Mouse (Mus musculus) effector memory CD4-positive, alpha-beta T cell, adult 5 months (primary cell): ENCODE measurements around the gene Olfr992. TPM values are rescaled to one million over a fixed set of nuclear protein-coding genes. Genes with fewer than 3 reads are reported as not detected.

Experiments used
- polyA plus RNA-seq: library from polyadenylated mRNA; unstranded; fragments of 100-300 nt; shearing (Covaris generic); gene quantifications from one replicate; pipeline ENCODE4 v1.2.1, GENCODE M21; 2017

Olfr992 gene
- not detected for polyA plus RNA-seq

GRCm38 (mm10) chr2:85409369-85409768 is at the start of gene Olfr992:
Gene Olfr992 (minus strand): TSS chr2:85409469.

GRCm38 (mm10) chr2:85443539-85443938 is 34.3 kb upstream of the Olfr992 start, which contains the start of gene Olfr995:
Gene Olfr995 (minus strand): TSS chr2:85443639.

GRCm38 (mm10) chr2:85436351-85436750 is 27.1 kb upstream of the Olfr992 start, which contains the start of gene Olfr994:
Gene Olfr994 (minus strand): TSS chr2:85436451.

GRCm38 (mm10) chr2:85414777-85415176 is 5.5 kb upstream of the Olfr992 start, which contains the start of gene Olfr993:
Gene Olfr993 (minus strand): TSS chr2:85414877.

GRCm38 (mm10) chr2:85363127-85363526 is 46.1 kb downstream of the Olfr992 start, which contains the start of gene Olfr988:
Gene Olfr988 (minus strand): TSS chr2:85363227.

Other genes starting within 250 kb of the Olfr992 start
- gene Lrrc55, start 212.3 kb downstream of the Olfr992 start, polyA plus RNA-seq: not detected
- not detected for gene Olfr987, start 70.2 kb downstream of the Olfr992 start, polyA plus RNA-seq
- gene Olfr988, start 46.2 kb downstream of the Olfr992 start, polyA plus RNA-seq: not detected
- not detected for gene Olfr993, start 5.4 kb upstream of the Olfr992 start, polyA plus RNA-seq
- not detected for gene Olfr994, start 27.0 kb upstream of the Olfr992 start, polyA plus RNA-seq
- not detected for gene Olfr995, start 34.2 kb upstream of the Olfr992 start, polyA plus RNA-seq
- gene 4833423E24Rik, start 109.6 kb upstream of the Olfr992 start, polyA plus RNA-seq: not detected
- not detected for gene Olfr996, start 169.7 kb upstream of the Olfr992 start, polyA plus RNA-seq
- not detected for gene Olfr998, start 179.5 kb upstream of the Olfr992 start, polyA plus RNA-seq
- gene Olfr1000, start 202.4 kb upstream of the Olfr992 start, polyA plus RNA-seq: not detected
- not detected for gene Olfr1002, start 241.2 kb upstream of the Olfr992 start, polyA plus RNA-seq